Mouse (Mus musculus) hindbrain, embryonic 15.5 days (tissue): ENCODE data around the gene Fam71d. TPM values are rescaled to one million over a fixed set of nuclear protein-coding genes. Genes with fewer than 3 reads are reported as not detected.

ENCODE experiments used
- ATAC-seq: fragments of 200-750 bp; cut with Nextera tagmentation; 2 replicates; pipeline ENCODE4 v1.8.0; 2017; ENCODE audit warnings: low read depth, moderate number of reproducible peaks, moderate TSS enrichment; ENCODE audit not compliant: low FRiP score
- H3K27ac ChIP-seq: fragments of 300-500 bp; sonication (generic); replicated peaks from 2 replicates; pipeline ENCODE4 v1.5.1; 2015; ENCODE audit warnings: mild to moderate bottlenecking, inconsistent platforms
- H3K27me3 ChIP-seq: fragments of 300-500 bp; sonication (generic); 2 replicates; pipeline ENCODE4 v1.6.1; 2015; ENCODE audit warnings: control low read depth, inconsistent platforms
- H3K36me3 ChIP-seq: fragments of 300-500 bp; sonication (generic); 2 replicates; pipeline ENCODE4 v1.6.1; 2015; ENCODE audit warnings: control low read depth, inconsistent platforms
- H3K4me1 ChIP-seq: fragments of 300-500 bp; sonication (generic); replicated peaks from 2 replicates; pipeline ENCODE4 v1.6.1; 2015; ENCODE audit warnings: control low read depth, inconsistent platforms
- H3K4me2 ChIP-seq: fragments of 300-500 bp; sonication (generic); 2 replicates; pipeline ENCODE4 v1.6.1; 2015; ENCODE audit warnings: moderate library complexity, mild to moderate bottlenecking, inconsistent platforms
- H3K4me3 ChIP-seq: fragments of 300-500 bp; sonication (generic); 2 replicates; pipeline ENCODE4 v1.5.1; 2015; ENCODE audit warnings: mild to moderate bottlenecking, inconsistent platforms
- H3K9ac ChIP-seq: fragments of 300-500 bp; sonication (generic); 2 replicates; pipeline ENCODE4 v1.6.1; 2015; ENCODE audit warnings: inconsistent platforms
- H3K9me3 ChIP-seq: fragments of 300-500 bp; sonication (generic); 2 replicates; pipeline ENCODE4 v1.6.1; 2016; ENCODE audit warnings: control low read depth, inconsistent platforms
- WGBS: fragments of 180-500 bp; shearing (Covaris S2); methylation state at CpG from one replicate; pipeline ENCODE4 v1.1.7; 2015; 5-methylcytosine and 5-hydroxymethylcytosine counted together
- polyA plus RNA-seq: library from polyadenylated mRNA; unstranded; fragments of >200 nt; fragmentation: Nextera tagmentation; extraction: Ambion mirVana; gene quantifications from 2 replicates; pipeline ENCODE4 v1.2.1, GENCODE M21; 2015

Gene Fam71d
- polyA plus RNA-seq, 1 experiment from 2014 or later = 0.18 TPM

DNA sequence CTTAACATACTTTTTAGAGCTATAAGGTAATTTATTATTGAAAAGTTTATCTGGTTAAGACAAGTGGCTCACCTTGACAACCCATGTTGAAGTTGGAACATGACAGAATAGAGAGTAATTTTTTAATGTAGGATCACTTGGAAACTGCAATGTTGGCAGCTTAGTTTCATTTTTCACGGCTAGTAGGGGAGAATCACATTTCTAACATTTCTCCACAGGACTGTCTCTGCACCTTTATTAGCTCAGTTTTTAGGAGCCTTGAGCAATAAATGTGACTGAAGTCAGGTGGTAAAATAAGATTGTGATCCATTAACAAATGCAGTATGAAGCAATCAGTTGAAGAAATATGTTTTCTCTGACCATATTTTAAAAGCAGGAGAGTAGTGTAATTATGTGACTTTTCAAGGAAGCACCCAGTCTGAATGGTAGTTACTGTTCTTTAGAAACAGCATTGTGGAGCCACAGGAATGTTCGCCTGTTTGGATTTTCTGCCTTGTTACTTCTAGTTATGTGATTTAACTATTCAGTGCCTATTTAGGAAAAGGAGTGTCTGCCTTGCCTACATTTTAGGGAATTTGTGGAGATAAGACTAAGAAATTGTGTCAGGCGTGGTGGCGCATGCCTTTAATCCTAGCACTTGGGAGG, 87.2 kb downstream of the Fam71d start:
- no peak overlapping the region for H3K4me3 ChIP-seq
- no peak overlapping the region for H3K9ac ChIP-seq
- H3K4me2 ChIP-seq = no peak overlapping the region
- H3K9me3 ChIP-seq = no peaks in the 10 kb centered on the region
- H3K4me1 ChIP-seq = 0 out of 2 replicates have a peak, but pooled peaks cover 4% of the 10 kb centered on the region
- 53% methylated on average over 4 of the region's 4 CpGs for WGBS
- H3K36me3 ChIP-seq = no peaks in the 10 kb centered on the region
- H3K27me3 ChIP-seq = no peaks in the 10 kb centered on the region
- peak overlapping the region; percentile 43; the same call in 1 of the 2 replicates for H3K27ac ChIP-seq
- ATAC-seq = no peak

Other genes starting within 250 kb of the Fam71d start
- gene Mpp5, start 57.4 kb downstream of the Fam71d start, polyA plus RNA-seq = 14.5 and 15.1 TPM in 2 replicates
- 118 and 119 TPM in 2 replicates for gene Atp6v1d, start 170.1 kb downstream of the Fam71d start, polyA plus RNA-seq
- gene Eif2s1, start 170.3 kb downstream of the Fam71d start, polyA plus RNA-seq = 143 and 146 TPM in 2 replicates
- 1.7 and 1.8 TPM in 2 replicates for gene Plek2, start 215.4 kb downstream of the Fam71d start, polyA plus RNA-seq